In the genomic region with DNA sequence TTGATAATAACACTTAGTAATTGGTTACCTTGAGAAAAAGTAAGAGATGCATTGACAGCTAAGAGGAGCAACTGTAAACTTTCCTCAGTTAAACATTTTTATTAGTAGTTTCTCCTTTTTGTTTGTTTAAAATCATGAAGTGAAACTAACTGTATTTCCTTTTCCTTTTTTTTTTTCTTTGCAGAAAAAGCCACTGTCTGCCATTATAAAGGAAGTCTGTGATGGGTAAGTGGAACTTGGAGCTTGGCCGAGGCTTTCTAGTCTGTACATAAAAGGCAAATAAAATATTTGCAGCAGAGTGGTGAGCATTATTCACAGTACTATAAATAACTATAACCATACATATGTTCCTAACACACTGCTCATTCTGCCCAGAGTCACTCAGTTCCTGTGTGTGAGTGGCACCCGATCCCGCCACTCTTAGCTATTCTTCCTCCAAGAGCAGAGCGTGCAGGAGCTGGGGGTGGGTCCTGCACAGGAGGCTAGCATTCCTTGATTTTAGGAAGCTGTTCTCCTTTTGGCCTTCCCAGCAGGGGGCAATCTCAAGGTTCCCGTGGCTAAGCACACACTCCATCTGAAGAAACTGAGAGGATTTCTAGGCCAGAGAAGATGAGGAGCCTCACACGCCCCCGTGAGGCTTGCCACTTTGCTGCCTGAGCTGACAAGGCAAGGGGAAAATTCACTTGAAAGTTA, we compare ENCODE assay signal across 10 mouse cellular contexts.
DNase-seq lines count a peak whose midpoint lies in the region; ATAC-seq and TF ChIP-seq lines count a peak whose summit lies in the region.
"Had no signal": no experiment of that assay in that cellular context is flagged by ENCODE, and none has a peak within 500 bp of the region (broad histone marks: within the 10 kb centered on the region; RNA-seq: fewer than 3 reads in every experiment).

No protein-coding gene starts in this region.

- no peak for TF ChIP-seq POLR2A in limb, embryonic 14.5 days (IDR thresholded peaks at IDR 0.05; ENCODE audit: borderline replicate concordance, extremely low read depth, insufficient read depth, insufficient read length)

- H3K9me3 ChIP-seq in heart, embryonic 14.5 days (ENCODE audit: control insufficient read depth, low read length): no peaks in the 10 kb centered on the region
- no peaks in the 10 kb centered on the region for H3K9me3 ChIP-seq in embryonic facial prominence, embryonic 11.5 days (replicated peaks; ENCODE audit: control insufficient read depth, low read length)
- no peaks in the 10 kb centered on the region for H3K9me3 ChIP-seq in limb, embryonic 14.5 days (ENCODE audit: control insufficient read depth, low read length)
- H3K9me3 ChIP-seq in hindbrain, embryonic 10.5 days: no peaks in the 10 kb centered on the region
- H3K9me3 ChIP-seq: liver, embryonic 15.5 days had no signal

- no peak overlapping the region for H3K27ac ChIP-seq in heart, embryonic 14.5 days (replicated peaks in 1 of 2; ENCODE audit: control insufficient read depth in 1 of 2, insufficient read depth in 1 of 2, low read depth in 2 of 2, low read length in 2 of 2)
- H3K27ac ChIP-seq in embryonic facial prominence, embryonic 11.5 days (replicated peaks; ENCODE audit: low read depth, low read length): no peak overlapping the region
- no peak overlapping the region for H3K27ac ChIP-seq in limb, embryonic 14.5 days (replicated peaks; ENCODE audit: low read depth, low read length)
- no peak overlapping the region for H3K27ac ChIP-seq in hindbrain, embryonic 10.5 days
- H3K27ac ChIP-seq: liver, embryonic 15.5 days had no signal

- no peak overlapping the region for H3K4me3 ChIP-seq in heart, embryonic 14.5 days (ENCODE audit: control insufficient read depth in 1 of 2, insufficient read depth in 1 of 2, low read depth in 1 of 2, low read length in 2 of 2)
- H3K4me3 ChIP-seq in embryonic facial prominence, embryonic 11.5 days (ENCODE audit: low read depth, low read length): no peak overlapping the region
- H3K4me3 ChIP-seq in limb, embryonic 14.5 days (replicated peaks; ENCODE audit: low read length): no peak overlapping the region
- no peak overlapping the region for H3K4me3 ChIP-seq in hindbrain, embryonic 10.5 days
- H3K4me3 ChIP-seq: liver, embryonic 15.5 days had no signal

- 41% methylated on average over 7 of the region's 7 CpGs for WGBS in heart, embryonic 14.5 days
- 49% methylated on average over 7 of the region's 7 CpGs for WGBS in embryonic facial prominence, embryonic 11.5 days
- 48% methylated on average over 7 of the region's 7 CpGs for WGBS in limb, embryonic 14.5 days
- WGBS in hindbrain, embryonic 10.5 days: 57% methylated on average over 7 of the region's 7 CpGs

- DNase-seq in heart, postnatal 36 days: no peak
- DNase-seq in CD4-positive helper T cell, adult 2 months (ENCODE audit: low read depth, low spot score): peak; percentile 10
- no peak for DNase-seq in embryonic facial prominence, embryonic 11.5 days (ENCODE audit: low spot score)
- peak; percentile 25 for DNase-seq in limb, embryonic 14.5 days (ENCODE audit: low spot score)
- DNase-seq in cerebellum, adult 18-20 months: no peak
- no peak for DNase-seq in thymus, postnatal 14 days
- DNase-seq in hindbrain, embryonic 10.5 days (ENCODE audit: low spot score): no peak
- DNase-seq: cerebellum, adult 11 months had no signal

- peaks cover 0 to 2% of the 10 kb centered on the region in 2 experiments; a peak in 1 of 4 replicates for H3K4me1 ChIP-seq in heart, embryonic 14.5 days (ENCODE audit: control insufficient read depth in 2 of 2, insufficient read depth in 2 of 2, low read length in 2 of 2)
- no peaks in the 10 kb centered on the region for H3K4me1 ChIP-seq in embryonic facial prominence, embryonic 11.5 days (ENCODE audit: control insufficient read depth, insufficient read depth, low read length)
- no peaks in the 10 kb centered on the region for H3K4me1 ChIP-seq in limb, embryonic 14.5 days (ENCODE audit: control insufficient read depth, insufficient read depth, low read length)
- no peaks in the 10 kb centered on the region for H3K4me1 ChIP-seq in hindbrain, embryonic 10.5 days (replicated peaks)
- H3K4me1 ChIP-seq: liver, embryonic 15.5 days had no signal

- H3K36me3 ChIP-seq in heart, embryonic 14.5 days (ENCODE audit: control insufficient read depth, insufficient read depth, low read length): no peaks in the 10 kb centered on the region
- H3K36me3 ChIP-seq in embryonic facial prominence, embryonic 11.5 days (replicated peaks; ENCODE audit: control insufficient read depth, insufficient read depth, low read depth, low read length): no peaks in the 10 kb centered on the region
- no peaks in the 10 kb centered on the region for H3K36me3 ChIP-seq in limb, embryonic 14.5 days (ENCODE audit: control insufficient read depth, insufficient read depth, low read length)
- no peaks in the 10 kb centered on the region for H3K36me3 ChIP-seq in hindbrain, embryonic 10.5 days
- H3K36me3 ChIP-seq: liver, embryonic 15.5 days had no signal

- no peaks in the 10 kb centered on the region for H3K27me3 ChIP-seq in heart, embryonic 14.5 days (ENCODE audit: control insufficient read depth, insufficient read depth, low read length)
- H3K27me3 ChIP-seq in embryonic facial prominence, embryonic 11.5 days (ENCODE audit: control insufficient read depth, insufficient read depth, low read length): no peaks in the 10 kb centered on the region
- no peaks in the 10 kb centered on the region for H3K27me3 ChIP-seq in limb, embryonic 14.5 days (ENCODE audit: control insufficient read depth, insufficient read depth, low read length)
- no peaks in the 10 kb centered on the region for H3K27me3 ChIP-seq in hindbrain, embryonic 10.5 days (ENCODE audit: insufficient read depth, poor library complexity, severe bottlenecking)
- H3K27me3 ChIP-seq: liver, embryonic 15.5 days had no signal

- intact Hi-C loops in heart, postnatal 36 days (cut with DNase I): loop anchor here (5.0 kb wide), 1 partner anchor 64 kb away; no protein-coding TSS in a partner anchor

- ATAC-seq in heart, embryonic 14.5 days (ENCODE audit: insufficient number of reproducible peaks, insufficient read depth, low FRiP score, low read depth): peak; percentile 56; the same call in 1 of the 2 replicates
- 0 out of 2 replicates have a peak, but pooled peaks have one; percentile 39 for ATAC-seq in embryonic facial prominence, embryonic 11.5 days (replicated peaks; ENCODE audit: insufficient number of reproducible peaks, low FRiP score, low TSS enrichment, low read depth)
- peak; percentile 50 for ATAC-seq in limb, embryonic 14.5 days (ENCODE audit: low FRiP score, low read depth)

- H3K9ac ChIP-seq in heart, embryonic 14.5 days (ENCODE audit: low read length): no peak overlapping the region
- no peak overlapping the region for H3K9ac ChIP-seq in embryonic facial prominence, embryonic 11.5 days (replicated peaks; ENCODE audit: low read length)
- H3K9ac ChIP-seq in limb, embryonic 14.5 days (ENCODE audit: low read depth, low read length, severe bottlenecking): no peak overlapping the region
- H3K9ac ChIP-seq: liver, embryonic 15.5 days had no signal

- peak overlapping the region; percentile 22 for H3K4me2 ChIP-seq in heart, embryonic 14.5 days (ENCODE audit: low read length)
- no peak overlapping the region for H3K4me2 ChIP-seq in embryonic facial prominence, embryonic 11.5 days (ENCODE audit: low read depth, low read length)
- H3K4me2 ChIP-seq in limb, embryonic 14.5 days (replicated peaks; ENCODE audit: low read depth, low read length, severe bottlenecking): no peak overlapping the region
- H3K4me2 ChIP-seq: liver, embryonic 15.5 days had no signal

Comparison
In these comparisons a context has a peak if more than half of its experiments do, and no peak if none do; other contexts are left out.
1. DNase-seq: peak in CD4-positive helper T cell, adult 2 months (single experiment) and limb, embryonic 14.5 days (single experiment); none in heart, postnatal 36 days (0 of 2), embryonic facial prominence, embryonic 11.5 days (single experiment), cerebellum, adult 18-20 months (0 of 2), thymus, postnatal 14 days (single experiment) and hindbrain, embryonic 10.5 days (single experiment).
2. Peak in every context shown above with its lines, with median percentiles within 50 percentile points of each other: ATAC-seq.